21 mouse cellular contexts compared by ENCODE assay signal in the genomic region with DNA sequence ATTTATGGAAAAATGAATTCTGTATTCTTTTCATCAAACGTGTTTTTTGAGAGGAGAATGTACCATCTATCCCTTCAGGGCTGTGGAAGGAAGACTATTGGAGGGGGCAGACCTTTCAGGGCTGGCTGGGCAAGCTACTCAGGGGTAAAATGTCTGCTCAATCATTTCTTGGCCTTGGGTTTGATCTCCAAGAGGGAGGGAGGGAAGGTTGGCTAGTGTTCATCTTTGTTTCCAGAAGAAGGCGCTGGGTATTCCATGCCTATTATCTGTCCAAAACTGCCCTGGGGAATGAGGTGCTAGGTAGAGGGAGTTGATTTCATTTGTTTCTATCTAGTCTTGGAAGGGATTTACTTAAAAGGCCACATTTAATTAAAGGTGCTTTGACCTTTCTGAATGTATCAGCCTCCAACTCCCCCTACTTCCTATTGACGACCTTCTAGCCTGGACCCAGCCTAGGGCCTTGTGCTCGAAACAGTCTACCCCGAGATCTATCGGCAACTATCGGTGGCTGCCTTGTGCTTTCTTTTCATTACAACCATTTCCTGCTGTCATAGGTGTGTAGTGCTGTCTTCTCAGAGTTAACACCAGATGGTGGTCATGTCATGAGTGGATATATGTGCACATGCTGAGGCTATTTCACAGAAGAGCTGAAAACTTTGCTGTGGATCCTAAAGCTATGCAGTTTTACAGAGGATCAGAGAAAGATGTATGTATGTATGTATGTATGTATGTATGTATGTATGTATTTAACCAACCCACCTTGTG. TPM values are rescaled to one million over a fixed set of nuclear protein-coding genes. Genes with fewer than 3 reads are reported as not detected.
DNase-seq lines count a peak whose midpoint lies in the region; ATAC-seq and TF ChIP-seq lines count a peak whose summit lies in the region.
"Had no signal": no experiment of that assay in that cellular context is flagged by ENCODE, and none has a peak within 500 bp of the region (broad histone marks: within the 10 kb centered on the region; RNA-seq: fewer than 3 reads in every experiment).

No protein-coding gene starts in this region.

- H3K9me3 ChIP-seq in kidney, embryonic 16.5 days (ENCODE audit: low read length): peaks cover under 1% of the 10 kb centered on the region; the same call in 1 of the 2 replicates
- H3K9me3 ChIP-seq in liver, postnatal 0 days (ENCODE audit: low read length): no peaks in the 10 kb centered on the region
- H3K9me3 ChIP-seq: embryonic facial prominence, embryonic 15.5 days; neural tube, embryonic 13.5 days had no signal

- H3K9ac ChIP-seq in kidney, embryonic 16.5 days (replicated peaks; ENCODE audit: low read length): no peak overlapping the region
- H3K9ac ChIP-seq in liver, postnatal 0 days (replicated peaks): no peak overlapping the region
- H3K9ac ChIP-seq: embryonic facial prominence, embryonic 15.5 days; heart, embryonic 13.5 days; hindbrain, embryonic 14.5 days; neural tube, embryonic 13.5 days had no signal

- no peak for TF ChIP-seq CTCF in liver, postnatal 0 days (IDR thresholded peaks at IDR 0.05; ENCODE audit: low read depth)

- DNase-seq in kidney, postnatal 4 days: no peak
- DNase-seq in splenic B cell, adult 2 months (ENCODE audit: low read depth, low spot score): peak; percentile 64
- DNase-seq in heart, adult 11 months: no peak
- no peak for DNase-seq in liver, postnatal 0 days
- DNase-seq: adrenal gland, adult 8-10 months; cerebellum, adult 11 months; cerebellum, postnatal 25 days; gastrocnemius, adult 2 months; kidney, adult 8-10 months; lung, adult 2 months; lung, postnatal 4 days; thymus, postnatal 25 days had no signal

- no peak for ATAC-seq in kidney, embryonic 16.5 days (ENCODE audit: low FRiP score, low TSS enrichment)
- peak; percentile 78 for ATAC-seq in CD4-positive, CD25-positive, alpha-beta regulatory T cell, adult 4 months
- peak; percentile 79 for ATAC-seq in activated CD4-positive, CD25-positive, alpha-beta regulatory T cell, adult 4 months
- no peak for ATAC-seq in liver, postnatal 0 days
- ATAC-seq: forebrain, embryonic 16.5 days had no signal

- 0 out of 2 replicates have a peak overlapping the region, but pooled peaks have one; percentile 18 for H3K27ac ChIP-seq in kidney, embryonic 16.5 days (ENCODE audit: low read length)
- H3K27ac ChIP-seq in liver, postnatal 0 days (ENCODE audit: low read depth): no peak overlapping the region
- H3K27ac ChIP-seq: embryonic facial prominence, embryonic 15.5 days; gastrocnemius, adult 2 months; heart, embryonic 13.5 days; hindbrain, embryonic 14.5 days; neural tube, embryonic 13.5 days had no signal

- H3K4me3 ChIP-seq in kidney, embryonic 16.5 days (ENCODE audit: low read length): no peak overlapping the region
- H3K4me3 ChIP-seq in liver, postnatal 0 days (ENCODE audit: low read depth, low read length): no peak overlapping the region
- H3K4me3 ChIP-seq: embryonic facial prominence, embryonic 15.5 days; gastrocnemius, adult 2 months; heart, embryonic 13.5 days; neural tube, embryonic 13.5 days had no signal

- WGBS in kidney, embryonic 16.5 days: 43% methylated on average over 7 of the region's 7 CpGs
- WGBS in liver, postnatal 0 days (ENCODE audit: insufficient replicate concordance): 75% methylated on average over 7 of the region's 7 CpGs

- H3K27me3 ChIP-seq in kidney, embryonic 16.5 days (ENCODE audit: insufficient read depth, low read length): no peaks in the 10 kb centered on the region
- H3K27me3 ChIP-seq in splenic B cell, adult 2 months (ENCODE audit: control insufficient read depth, insufficient read depth, low read length, poor library complexity, severe bottlenecking): no peaks in the 10 kb centered on the region
- H3K27me3 ChIP-seq in liver, postnatal 0 days (ENCODE audit: insufficient read depth, low read length): no peaks in the 10 kb centered on the region
- H3K27me3 ChIP-seq: embryonic facial prominence, embryonic 15.5 days; heart, embryonic 13.5 days; neural tube, embryonic 13.5 days had no signal

- TF ChIP-seq EP300 in liver, postnatal 0 days (IDR thresholded peaks at IDR 0.05; ENCODE audit: low read depth): no peak

- peaks cover 41% of the 10 kb centered on the region for H3K4me1 ChIP-seq in kidney, embryonic 16.5 days (ENCODE audit: insufficient read depth, low read length)
- peaks cover 17% of the 10 kb centered on the region for H3K4me1 ChIP-seq in liver, postnatal 0 days (ENCODE audit: insufficient read depth)

- no peak overlapping the region for H3K4me2 ChIP-seq in kidney, embryonic 16.5 days (replicated peaks; ENCODE audit: low read depth, low read length)
- H3K4me2 ChIP-seq in liver, postnatal 0 days (ENCODE audit: low read depth, low read length): no peak overlapping the region
- H3K4me2 ChIP-seq: embryonic facial prominence, embryonic 15.5 days; heart, embryonic 13.5 days; hindbrain, embryonic 14.5 days; liver, embryonic 11.5 days; neural tube, embryonic 13.5 days had no signal

- 0 out of 2 replicates have a peak, but pooled peaks cover under 1% of the 10 kb centered on the region for H3K36me3 ChIP-seq in kidney, embryonic 16.5 days (ENCODE audit: insufficient read depth, low read length)
- no peaks in the 10 kb centered on the region for H3K36me3 ChIP-seq in splenic B cell, adult 2 months (ENCODE audit: control insufficient read depth, insufficient read depth, low read length, poor library complexity, severe bottlenecking)
- H3K36me3 ChIP-seq in liver, postnatal 0 days (replicated peaks; ENCODE audit: insufficient read depth, low read length): no peaks in the 10 kb centered on the region
- H3K36me3 ChIP-seq: embryonic facial prominence, embryonic 15.5 days; neural tube, embryonic 13.5 days had no signal

RNA-seq across cellular contexts. Expression of a gene that starts 28.6 kb away (rescaled TPM):
- 8.6 and 8.8 TPM in 2 replicates for polyA plus RNA-seq in kidney, embryonic 16.5 days (2015; fragmentation: Nextera tagmentation; extraction: Ambion mirVana)
- polyA plus RNA-seq in CD4-positive, CD25-positive, alpha-beta regulatory T cell, adult 4 months (2017; shearing (Covaris generic)): 10 to 100 TPM in 1 of 2 experiments, 1 to 10 TPM in 1; 7.7 to 10.2 TPM
- polyA plus RNA-seq in activated CD4-positive, CD25-positive, alpha-beta regulatory T cell, adult 4 months (2017; shearing (Covaris generic)): 1 to 10 TPM; 6.1 to 7.1 TPM
- polyA plus RNA-seq in liver, postnatal 0 days (2015; fragmentation: Nextera tagmentation; extraction: Ambion mirVana): 4.6 and 5.1 TPM in 2 replicates

Comparison
In these comparisons a context has a peak if more than half of its experiments do, and no peak if none do; other contexts are left out.
1. ATAC-seq: peak in CD4-positive, CD25-positive, alpha-beta regulatory T cell, adult 4 months (single experiment) and activated CD4-positive, CD25-positive, alpha-beta regulatory T cell, adult 4 months (single experiment); none in kidney, embryonic 16.5 days (single experiment) and liver, postnatal 0 days (single experiment).